Mouse (Mus musculus) T-helper 17 cell (primary cell): ENCODE results near the gene Mylpf.

Experiments used
- in situ Hi-C, 2 experiments: fragments of 300-600 bp; cut with MboI, MseI; formaldehyde crosslinking; loops; 1 replicate in 1 of 2; 2 replicates in 1 of 2; pipeline ENCODE4 v1.15.1; 2025; ENCODE audit warnings: high pct_unique_total_duplicates in 2 of 2

The Mylpf gene

GRCm38 (mm10) chr7:127253341-127253740 lies 44.7 kb downstream of the Mylpf start:
- in situ Hi-C loops: no loop called here

GRCm38 (mm10) chr7:127253821-127254769 lies 45.4 kb downstream of the Mylpf start:
- in situ Hi-C loops: no loop called here

GRCm38 (mm10) chr7:127255008-127255407 lies 46.3 kb downstream of the Mylpf start:
- in situ Hi-C loops: no loop called here

GRCm38 (mm10) chr7:127255965-127256364 lies 47.3 kb downstream of the Mylpf start:
- in situ Hi-C loops: no loop called here

GRCm38 (mm10) chr7:127256518-127256917 lies 47.8 kb downstream of the Mylpf start:
- in situ Hi-C loops: no loop called here

GRCm38 (mm10) chr7:127259186-127259905 lies 50.7 kb downstream of the Mylpf start:
- in situ Hi-C loops: no loop called here

- in situ Hi-C loops: loop anchor here (5.0 kb wide), 2 partner anchors 47 to 82 kb away; no protein-coding TSS in a partner anchor
Observed at GRCm38 (mm10) chr7:127260309-127261111, 51.8 kb downstream of the Mylpf start, which contains the start of gene Dctpp1. Gene Dctpp1 (minus strand): TSS chr7:127260709.

GRCm38 (mm10) chr7:127262218-127262961 lies 53.7 kb downstream of the Mylpf start:
- in situ Hi-C loops: loop anchor here (5.0 kb wide), 2 partner anchors 45 to 80 kb away; no protein-coding TSS in a partner anchor

GRCm38 (mm10) chr7:127263526-127263925 lies 54.8 kb downstream of the Mylpf start:
- in situ Hi-C loops: loop anchor here (5.0 kb wide), 2 partner anchors 44 to 79 kb away; no protein-coding TSS in a partner anchor
